Mouse (Mus musculus) megakaryocyte, embryonic 14.5 days (primary cell): ENCODE measurements at regions not wholly inside any gene's neighbourhood (a gene's known extent, or its start where the extent isn't known, plus 50 kb on each side); places are given as distances from the start of the nearest gene placed in this dataset.

Source experiments
- FLI1 ChIP-seq: IDR thresholded peaks from 2 replicates; pipeline ENCODE4 v1.6.1; 2012; ENCODE audit warnings: low read length, inconsistent platforms, mixed read lengths
- GATA1 ChIP-seq: IDR thresholded peaks from 3 replicates; pipeline ENCODE4 v1.6.1; 2012; ENCODE audit warnings: mixed read lengths, low read length, inconsistent platforms, borderline replicate concordance

DNA sequence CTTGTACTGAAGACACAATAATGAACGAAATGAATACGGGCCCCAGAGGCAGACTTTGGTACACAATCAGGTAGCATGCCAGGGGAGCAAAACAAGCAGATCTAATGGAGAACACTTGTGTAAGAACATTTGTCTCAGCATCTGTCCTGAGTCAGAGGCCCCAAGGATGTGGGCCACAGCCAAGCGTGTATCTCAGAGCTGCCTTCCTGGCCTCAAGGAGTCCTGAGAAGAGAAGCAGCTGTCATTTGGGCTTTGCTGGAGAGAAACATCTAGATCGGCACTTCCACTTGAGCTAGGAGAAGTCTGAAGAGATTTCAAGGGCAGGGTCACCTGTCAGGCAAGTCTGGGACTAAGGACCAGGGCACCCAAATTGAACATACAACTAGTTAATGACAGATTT is 76.8 kb upstream of the Egln3 start:
- TF ChIP-seq GATA1 (no peak), FLI1 (no peak)
